Mouse (Mus musculus): ENCODE data around the gene Fam213a.

Fam213a gene

DNA sequence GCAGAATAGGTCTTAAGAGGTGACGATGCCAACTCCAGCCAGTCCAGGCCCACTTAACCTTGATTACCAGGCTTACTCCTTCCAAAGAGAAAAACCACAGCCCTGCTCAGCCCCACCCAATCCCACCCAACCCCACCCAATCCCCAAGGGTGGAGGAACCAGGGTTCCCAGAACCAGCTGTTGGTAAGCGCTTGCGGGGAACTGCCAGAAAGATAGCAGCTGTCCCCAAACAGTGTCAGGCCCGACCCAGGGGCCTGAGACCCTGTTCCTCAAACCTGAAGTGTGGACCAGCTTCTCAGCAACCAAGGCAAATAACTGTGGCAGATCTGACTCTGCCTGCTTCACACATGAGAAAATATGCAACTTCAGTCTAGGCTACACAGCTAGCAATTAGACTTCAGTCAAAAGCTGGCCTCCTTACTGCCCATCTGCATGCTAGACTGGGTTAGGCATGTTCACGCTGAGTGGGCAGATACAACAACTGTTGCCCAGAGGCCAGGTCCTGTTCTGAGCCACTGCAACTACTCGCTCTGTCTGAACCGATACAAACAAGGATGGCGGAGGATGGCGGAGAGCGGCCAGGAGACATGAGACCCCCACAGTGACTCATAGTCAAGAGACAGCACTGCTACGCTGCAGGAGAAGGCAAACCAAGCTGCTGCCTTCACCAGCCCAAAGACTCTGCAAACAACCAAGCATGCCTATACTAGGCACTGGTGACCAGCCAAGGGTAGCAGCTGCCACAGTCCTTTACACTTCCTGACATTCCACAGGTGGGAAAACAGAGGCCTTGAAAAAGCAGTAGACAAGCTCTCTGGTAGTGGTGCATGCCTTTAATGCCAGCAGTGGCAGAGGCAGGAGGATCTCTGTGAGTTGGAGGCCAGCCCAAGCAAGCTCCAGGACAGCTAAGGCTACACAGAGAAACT lies 51.0 kb downstream of the Fam213a start:
- peak in 1 of 2 experiments; percentile 71 for DNase-seq (ENCODE audit: low spot score in 2 of 2)

DNA sequence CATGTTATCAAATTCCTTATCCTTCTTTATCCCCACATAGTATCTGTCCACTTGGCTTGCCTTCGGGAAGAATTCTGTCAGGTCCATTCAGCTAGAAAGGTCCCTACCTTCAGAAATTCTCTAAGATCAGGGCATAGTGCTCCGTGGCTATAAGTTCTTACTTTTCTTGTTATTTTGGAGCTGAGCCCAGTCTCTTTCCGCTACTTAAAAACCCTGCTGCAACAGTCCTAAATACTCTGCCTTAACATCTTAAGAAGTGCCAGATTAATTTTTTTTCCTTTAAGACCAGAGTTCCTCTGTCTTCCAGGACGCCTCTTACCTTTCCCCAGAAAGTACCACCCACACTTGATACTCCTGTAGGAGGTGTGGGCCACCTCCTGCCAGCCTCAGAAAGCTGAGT lies 53.4 kb downstream of the Fam213a start:
- DNase-seq (ENCODE audit: low spot score in 2 of 2): no peak

DNA sequence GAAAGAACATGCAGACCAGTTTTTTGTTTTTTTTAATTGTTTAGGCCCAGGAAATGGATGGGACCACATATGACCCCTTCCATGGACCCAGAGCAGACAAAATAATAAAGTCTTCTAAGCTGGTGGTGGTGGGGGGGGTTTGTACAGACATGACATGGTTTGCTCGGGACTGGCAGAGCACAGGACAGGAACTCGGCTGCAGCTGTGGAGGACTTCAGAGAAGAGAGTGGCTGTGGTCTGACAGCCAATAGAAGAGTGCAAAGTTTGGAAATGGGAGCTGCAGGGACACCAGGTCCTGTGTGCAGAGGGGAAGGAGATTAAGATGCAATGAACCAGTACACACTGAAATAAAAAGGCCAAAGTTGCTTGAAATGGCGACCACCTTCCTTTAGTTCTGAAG lies 54.0 kb downstream of the Fam213a start:
- no peak for DNase-seq (ENCODE audit: low spot score in 2 of 2)

DNA sequence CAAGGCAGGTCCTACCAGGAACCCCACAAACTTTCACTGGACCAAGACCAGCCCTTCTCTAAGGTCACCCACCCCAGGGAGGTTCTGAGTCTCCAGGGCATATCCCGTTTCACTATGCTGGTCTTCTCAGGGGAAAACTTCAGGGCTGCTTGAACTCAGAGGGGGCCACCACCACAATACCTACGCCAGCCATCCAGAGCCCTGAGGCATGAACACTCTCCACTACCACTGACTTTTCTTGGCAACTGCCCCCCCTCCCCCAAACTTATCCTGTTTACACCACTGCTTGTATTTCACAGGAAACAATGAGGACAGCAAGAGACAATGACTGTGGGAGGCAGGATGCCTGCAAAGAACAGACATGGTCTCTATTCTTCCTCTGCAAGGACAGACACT lies 54.6 kb downstream of the Fam213a start:
- peak in 1 of 2 experiments; percentile 68 for DNase-seq (ENCODE audit: low spot score in 2 of 2)

DNA sequence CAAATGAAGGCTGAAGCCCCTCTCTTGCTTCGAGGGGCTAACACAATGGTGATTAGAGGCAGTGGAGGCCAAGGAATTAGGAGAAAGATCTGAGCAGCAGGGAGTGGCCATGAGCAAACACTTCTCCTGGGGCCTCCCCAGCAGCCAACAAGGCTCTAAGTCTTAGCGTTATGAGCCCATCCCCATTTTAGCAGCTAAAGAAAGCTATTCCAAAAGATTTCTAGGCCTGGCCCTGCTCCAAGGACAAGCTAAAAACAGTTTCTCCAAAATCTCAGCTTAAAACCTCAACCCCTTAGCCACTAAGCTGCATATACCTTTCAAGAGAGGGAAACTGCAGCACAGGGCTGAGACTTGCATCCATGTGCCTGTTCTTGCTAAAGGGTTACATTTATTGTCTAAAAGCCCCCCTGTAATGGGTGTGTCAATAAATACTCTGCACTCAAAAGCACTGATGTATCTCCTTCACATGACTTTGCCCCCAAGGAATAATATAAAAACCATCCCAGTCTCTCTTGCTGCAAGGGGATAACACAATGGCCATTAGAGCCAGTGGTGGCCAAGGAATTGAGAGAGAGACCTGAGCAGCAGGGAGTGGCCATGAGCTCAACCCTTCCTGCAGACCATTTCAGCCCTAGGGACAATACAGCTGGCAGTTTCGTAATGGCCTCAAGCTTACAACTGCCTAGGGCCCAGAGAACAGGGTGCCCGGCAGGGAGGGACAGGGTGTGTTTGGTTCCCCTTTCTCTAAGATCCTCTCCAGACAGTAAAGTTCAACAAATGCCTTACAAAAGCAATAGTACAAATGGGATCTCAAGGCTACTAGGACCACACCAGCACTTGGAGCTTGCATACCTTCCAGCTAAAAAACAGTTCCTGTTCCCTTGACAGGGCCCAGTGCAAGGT lies 55.3 kb downstream of the Fam213a start:
- DNase-seq (ENCODE audit: low spot score in 2 of 2): peak; percentile 56 to 72

DNA sequence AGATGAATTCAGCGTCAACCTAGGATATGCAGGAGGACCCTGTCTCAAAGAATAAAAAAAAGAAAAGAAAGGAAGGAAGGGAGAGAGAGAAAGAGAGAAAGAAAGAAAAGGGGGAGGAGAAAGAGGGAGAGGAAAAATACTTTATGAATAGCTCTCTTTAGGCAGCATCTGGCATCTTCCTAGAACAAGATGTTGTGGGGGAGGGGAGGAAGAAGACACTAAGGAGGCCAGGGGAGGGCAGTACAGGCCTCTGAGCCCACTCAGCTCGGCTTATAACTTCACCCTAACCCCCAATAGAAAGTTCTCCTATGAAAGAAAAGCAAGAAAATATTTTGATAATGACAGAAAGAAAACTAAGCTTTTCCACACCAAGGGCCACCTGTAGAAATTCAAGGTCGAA lies 56.0 kb downstream of the Fam213a start:
- no peak for DNase-seq (ENCODE audit: low spot score in 2 of 2)

DNA sequence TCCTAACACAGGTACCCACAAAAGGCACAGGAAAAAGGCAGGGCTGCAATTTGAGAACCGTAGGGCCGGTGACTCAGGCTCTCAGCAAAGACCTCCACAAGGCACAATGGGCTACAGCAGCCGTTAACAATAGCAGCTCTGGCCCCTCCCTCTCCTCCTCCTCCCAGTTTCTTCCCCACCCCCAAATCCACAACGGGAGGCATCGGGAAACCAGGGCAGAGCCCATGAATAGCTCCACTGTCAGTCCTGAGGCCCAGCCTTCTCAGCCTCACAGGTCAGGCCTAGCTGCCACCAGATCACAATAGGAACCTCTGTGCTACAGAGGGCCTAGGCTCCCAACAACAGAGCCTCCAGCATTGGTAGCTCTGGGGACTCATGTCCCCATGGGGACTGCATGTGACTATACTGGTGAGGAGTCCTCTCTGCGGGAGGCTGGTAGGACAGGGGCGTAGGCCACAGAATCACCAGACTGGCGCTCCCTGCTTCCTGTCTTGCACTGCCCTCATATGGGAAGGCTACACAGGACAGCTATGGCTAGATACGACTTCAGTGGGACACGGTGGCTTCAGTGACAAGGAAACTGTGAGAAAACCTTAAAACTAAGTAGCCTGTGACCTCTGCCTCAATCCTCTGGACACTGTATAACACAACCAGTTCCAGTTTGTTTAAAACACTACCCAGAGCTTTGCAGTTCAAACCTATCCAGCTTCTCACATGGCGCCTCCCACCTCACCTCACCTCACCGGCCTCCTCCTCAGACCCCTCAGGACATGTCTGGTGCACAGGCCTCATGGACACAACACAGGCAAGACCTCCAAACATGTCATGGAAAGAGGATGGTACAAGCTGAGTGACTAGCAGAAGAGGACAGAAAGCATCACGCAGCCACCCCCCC lies 57.1 kb downstream of the Fam213a start:
- DNase-seq (ENCODE audit: low spot score in 2 of 2): peak in 1 of 2 experiments; percentile 67

DNA sequence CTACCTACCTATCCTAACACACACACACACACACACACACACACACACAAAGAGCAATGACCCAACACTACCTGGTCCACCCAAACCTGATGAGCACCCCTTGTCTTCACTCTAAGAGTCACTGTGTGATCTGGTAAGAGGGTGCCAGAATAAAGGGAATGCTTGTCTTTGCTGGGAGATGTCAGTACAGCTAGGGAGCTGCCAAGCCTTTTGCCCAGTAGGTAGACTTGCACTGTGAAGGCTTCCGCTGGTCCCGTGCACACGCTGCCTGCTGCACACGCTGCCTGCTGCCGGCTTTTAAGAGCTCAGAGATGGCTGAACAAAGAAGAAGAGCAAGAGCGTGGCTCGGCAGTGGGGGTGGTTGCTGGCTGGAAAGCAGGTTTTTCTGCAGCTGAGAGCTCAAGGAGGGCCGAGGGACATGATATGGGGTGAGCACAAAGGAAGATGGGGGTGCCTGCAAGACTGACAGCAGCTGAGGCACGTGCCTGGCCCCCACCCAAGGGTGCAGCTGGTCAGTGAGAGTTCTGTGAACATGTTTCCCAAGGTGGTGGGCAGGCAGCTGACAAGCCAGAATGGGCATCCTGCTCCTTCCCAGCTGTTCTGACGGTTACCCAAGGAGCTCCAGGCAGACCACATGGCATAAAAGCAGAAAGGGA lies 57.9 kb downstream of the Fam213a start:
- DNase-seq (ENCODE audit: low spot score in 2 of 2): peak in 1 of 2 experiments; percentile 70

DNA sequence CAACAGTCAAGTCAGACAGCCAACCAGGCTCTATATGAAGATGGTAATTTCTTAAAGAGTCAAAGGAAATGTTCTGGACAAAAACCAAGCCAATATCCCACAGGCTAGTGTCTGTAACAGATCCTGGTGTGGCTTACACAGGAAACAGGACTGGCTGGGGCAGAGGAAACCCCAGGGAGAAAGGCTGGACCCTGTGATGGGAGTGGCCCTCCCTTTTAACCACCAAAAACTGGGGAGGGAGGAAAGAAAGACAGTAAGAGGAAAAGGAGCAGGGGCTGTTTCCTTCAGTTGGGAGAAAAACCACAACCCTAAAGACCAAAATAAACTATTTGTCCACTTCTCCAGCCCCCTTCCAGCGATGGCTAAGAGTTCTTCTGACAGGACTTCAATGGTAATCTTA lies 58.4 kb downstream of the Fam213a start:
- no peak for DNase-seq (ENCODE audit: low spot score in 2 of 2)

DNA sequence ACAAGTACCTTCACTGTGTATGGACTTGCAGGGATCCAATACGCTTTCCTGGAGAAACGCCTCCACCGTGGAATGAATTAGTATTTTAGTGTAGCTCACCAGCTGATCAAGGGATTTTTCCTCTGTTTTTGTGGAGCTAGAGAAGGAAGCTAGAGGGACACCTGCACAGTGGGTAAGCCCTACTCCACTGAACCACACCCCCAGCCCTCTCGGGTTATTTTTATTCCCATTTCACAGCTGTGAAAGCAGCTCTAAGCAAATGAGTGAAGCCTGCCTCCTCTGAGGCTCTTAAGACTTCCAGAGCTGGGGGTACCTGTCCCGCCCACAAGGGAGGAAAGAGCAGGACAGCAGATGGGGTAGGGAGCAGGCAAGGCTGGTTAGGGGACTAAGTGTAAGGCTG lies 60.2 kb downstream of the Fam213a start:
- no peak for DNase-seq (ENCODE audit: low spot score in 2 of 2)

DNA sequence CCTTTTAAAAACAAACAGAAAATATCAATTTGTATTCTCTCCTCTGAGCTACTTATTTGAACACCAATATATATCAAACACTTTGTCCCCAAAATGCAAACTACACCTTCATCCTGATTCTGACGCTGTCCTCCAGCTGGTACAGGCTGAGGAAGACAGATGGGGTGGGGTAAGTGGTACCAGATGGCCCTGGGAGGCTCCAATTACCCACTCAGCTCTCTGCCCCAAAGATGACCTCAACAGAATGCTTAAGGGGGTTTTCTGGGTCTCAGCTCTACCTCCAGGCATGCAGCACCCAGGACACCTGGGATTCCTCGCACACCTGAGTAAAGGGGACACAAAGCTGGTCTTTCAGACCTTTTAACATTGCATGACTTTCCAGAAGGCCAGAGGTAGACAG lies 60.9 kb downstream of the Fam213a start:
- DNase-seq (ENCODE audit: low spot score in 2 of 2): no peak

DNA sequence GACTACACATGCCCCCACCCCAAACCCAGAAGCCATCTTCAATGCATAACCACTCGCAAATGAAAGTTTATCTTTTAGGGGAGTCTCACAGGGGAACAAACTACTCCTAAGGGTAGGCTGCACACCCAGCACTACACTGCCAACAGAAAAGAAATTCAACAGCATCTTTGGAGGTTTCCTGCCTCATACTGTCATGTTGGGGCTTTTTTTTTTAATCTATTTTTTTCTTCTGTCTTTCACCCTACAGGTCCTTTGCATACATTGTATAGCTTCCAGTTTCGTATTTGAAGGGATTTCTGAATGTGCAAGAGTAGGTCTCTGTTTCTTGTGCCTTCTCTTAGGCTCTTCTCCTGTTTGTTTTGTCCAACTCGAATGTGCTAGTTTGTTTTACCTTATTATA lies 61.3 kb downstream of the Fam213a start:
- DNase-seq (ENCODE audit: low spot score in 2 of 2): no peak

DNA sequence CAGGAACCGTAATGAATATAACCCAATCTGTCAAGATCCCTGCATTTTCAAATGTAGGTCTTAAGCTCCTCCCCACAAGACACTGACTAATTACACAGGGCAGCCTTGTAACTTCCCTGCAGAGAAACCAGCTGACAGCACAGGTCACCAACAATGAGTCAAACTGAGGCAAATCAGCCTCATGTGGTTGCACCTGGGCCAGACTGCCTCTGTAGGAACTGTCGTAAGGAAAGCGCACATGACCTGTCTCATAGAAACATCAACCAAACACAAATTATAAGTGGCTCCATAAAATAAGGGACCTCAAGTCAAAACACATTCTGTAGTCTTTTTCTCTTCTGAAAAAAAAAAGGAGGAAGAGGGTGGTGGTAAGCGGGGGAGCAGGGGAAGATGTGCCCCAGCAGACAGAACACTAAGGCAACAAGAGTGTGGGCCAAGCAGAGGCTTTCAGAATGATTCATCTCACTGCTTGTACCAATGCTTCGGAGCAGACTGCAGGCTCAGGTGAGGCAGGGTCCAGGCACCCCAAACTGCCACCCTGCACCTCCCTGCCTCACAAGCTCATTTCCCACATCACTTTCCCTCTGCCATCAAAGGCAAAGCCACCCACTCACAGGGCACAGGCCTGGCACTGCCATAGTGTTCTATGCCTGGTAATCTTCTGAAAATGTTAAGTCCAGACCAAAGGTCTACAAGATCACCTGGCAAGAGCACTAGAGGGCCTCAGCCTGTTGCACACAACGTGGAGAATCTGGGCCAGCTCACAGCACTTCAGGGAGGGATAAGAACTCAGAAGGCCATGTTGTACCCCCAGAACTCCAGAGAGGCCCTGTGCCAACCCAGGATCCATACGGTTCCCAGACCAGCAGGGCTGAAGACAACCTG lies 63.6 kb downstream of the Fam213a start:
- peak in 1 of 2 experiments; percentile 61 for DNase-seq (ENCODE audit: low spot score in 2 of 2)

DNA sequence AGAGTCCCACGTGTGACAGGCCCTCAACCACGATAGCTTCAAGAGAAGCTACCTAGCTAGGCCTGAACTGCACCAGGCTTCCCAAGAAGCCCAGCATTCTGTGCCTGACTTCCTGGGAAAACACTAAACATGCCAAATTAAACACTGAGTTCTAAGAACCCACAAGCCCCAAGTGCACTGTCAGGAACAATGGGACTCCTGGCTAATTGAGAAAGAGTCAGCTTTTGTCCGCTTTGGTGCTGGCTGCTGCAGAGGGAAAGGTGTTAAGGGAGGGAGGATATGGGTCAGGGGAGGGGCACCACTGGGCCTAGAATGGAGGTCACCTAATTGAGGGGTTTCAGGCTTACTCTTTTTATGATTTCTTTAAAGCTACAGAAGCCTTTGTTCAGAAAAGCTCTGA lies 64.5 kb downstream of the Fam213a start:
- no peak for DNase-seq (ENCODE audit: low spot score in 2 of 2)

DNA sequence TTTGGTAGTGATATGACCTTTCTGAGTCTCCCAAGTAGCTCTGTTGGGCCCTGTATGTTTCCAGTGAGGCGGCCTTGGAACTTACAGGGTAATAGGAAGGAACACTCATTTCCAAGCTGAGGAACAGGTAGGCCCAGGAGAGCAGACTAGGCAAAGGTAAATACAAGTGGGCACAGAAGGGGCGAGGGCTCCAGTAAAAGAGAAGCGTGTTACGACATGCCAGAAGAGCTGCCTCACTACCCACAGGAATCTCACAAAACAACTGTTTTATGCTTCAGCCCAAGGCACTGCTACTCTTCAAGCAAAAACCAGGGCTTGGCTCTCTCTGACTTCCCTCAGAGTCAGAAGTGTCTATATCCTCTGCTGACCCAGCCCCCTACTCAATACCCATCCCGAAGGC lies 65.1 kb downstream of the Fam213a start:
- no peak for DNase-seq (ENCODE audit: low spot score in 2 of 2)

DNA sequence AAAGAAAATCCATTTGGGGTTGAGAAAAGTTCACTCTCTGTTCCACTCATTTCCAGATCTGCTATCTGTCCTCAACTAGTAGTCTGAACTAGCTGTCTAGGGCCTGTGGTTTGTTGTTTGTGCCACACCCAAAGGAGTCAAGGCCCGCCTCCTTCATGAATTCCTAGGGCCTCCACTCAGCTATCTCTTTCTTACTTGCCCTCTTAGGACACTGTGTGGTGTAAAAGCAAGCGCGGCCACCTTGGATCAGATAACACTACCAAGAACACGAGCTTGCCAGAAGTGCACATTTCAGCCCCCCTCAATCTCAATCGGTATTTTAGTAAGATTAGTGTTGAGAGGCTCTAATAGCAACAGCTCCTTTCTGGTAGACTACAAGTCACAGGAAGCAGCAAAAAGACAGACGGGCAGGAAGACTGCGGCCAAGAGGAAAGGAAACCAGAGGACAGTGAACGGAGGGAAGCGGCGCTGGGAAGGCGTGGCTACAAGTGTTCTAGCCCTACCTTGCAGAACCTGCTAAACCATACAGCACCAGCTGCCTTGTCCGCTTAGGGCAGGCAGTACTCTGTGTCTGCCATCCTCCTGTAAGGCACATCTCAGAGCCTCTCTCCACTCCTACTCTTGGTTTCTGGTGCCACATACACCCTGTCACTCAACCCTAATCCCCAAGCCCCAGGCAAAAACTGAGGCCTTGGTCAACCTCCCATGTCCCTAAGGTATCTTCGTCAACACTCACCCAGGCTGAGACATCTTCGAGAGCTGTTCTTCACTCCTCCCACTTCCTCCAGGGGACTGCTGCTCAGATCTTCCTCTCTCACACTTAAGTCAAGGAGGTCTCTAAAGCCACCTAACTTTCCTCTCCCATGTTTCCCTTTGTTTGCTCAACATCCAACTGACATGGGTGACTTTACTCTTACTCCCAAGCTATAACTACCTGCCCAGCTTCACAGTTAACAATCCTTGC lies 65.9 kb downstream of the Fam213a start:
- DNase-seq (ENCODE audit: low spot score in 2 of 2): peak; percentile 62 to 76

DNA sequence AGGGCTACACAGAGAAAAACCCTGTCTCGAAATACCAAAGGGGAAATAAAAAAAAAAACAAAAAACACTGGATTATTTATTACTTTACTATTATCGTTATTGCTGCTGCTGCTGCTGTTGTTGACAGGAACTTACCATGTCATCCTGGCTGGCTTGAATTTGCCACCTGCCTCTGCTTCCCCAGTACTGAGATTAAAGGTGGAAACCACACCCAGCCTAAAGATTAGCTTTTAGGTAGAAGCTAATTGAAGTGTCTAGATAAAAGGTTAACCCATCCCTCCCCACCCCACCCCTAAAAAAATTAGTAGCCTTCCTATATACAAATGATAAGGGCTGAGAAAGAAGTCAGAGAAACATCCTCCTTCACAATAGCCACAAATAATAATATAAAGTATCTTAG lies 69.8 kb downstream of the Fam213a start:
- no peak for DNase-seq (ENCODE audit: low spot score in 2 of 2)

Measured in spleen, postnatal 4 days (tissue).